Mouse (Mus musculus) stomach, postnatal 0 days (tissue): ENCODE data around the gene Alox5. TPM values are rescaled to one million over a fixed set of nuclear protein-coding genes. Genes with fewer than 3 reads are reported as not detected.

Experiments used
- ATAC-seq: fragments of 200-750 bp; cut with Nextera tagmentation; 2 replicates; pipeline ENCODE4 v1.8.0; 2017; ENCODE audit not compliant: low FRiP score, low TSS enrichment
- DNase-seq: peaks from one replicate; pipeline ENCODE4 v3.0.0-alpha.2; 2016; ENCODE audit warnings: low spot score
- H3K27ac ChIP-seq: fragments of 300-500 bp; sonication (generic); replicated peaks from 2 replicates; pipeline ENCODE4 v1.5.1; 2014; ENCODE audit warnings: mild to moderate bottlenecking, control low read depth
- H3K27me3 ChIP-seq: fragments of 300-500 bp; sonication (generic); 2 replicates; pipeline ENCODE4 v1.6.1; 2014; ENCODE audit warnings: low read length; ENCODE audit not compliant: control insufficient read depth, insufficient read depth
- H3K36me3 ChIP-seq: fragments of 300-500 bp; sonication (generic); 2 replicates; pipeline ENCODE4 v1.6.1; 2014; ENCODE audit warnings: low read length, mixed read lengths; ENCODE audit not compliant: control insufficient read depth, insufficient read depth
- H3K4me1 ChIP-seq: fragments of 300-500 bp; sonication (generic); replicated peaks from 2 replicates; pipeline ENCODE4 v1.6.1; 2014; ENCODE audit warnings: antibody characterized with exemption; ENCODE audit not compliant: control insufficient read depth, insufficient read depth
- H3K4me2 ChIP-seq: fragments of 300-500 bp; sonication (generic); replicated peaks from 2 replicates; pipeline ENCODE4 v1.6.1; 2014; ENCODE audit warnings: low read depth, mild to moderate bottlenecking, control low read depth, moderate library complexity
- H3K4me3 ChIP-seq: fragments of 300-500 bp; sonication (generic); 2 replicates; pipeline ENCODE4 v1.5.1; 2014; ENCODE audit warnings: low read depth, low read length, control low read depth
- H3K9ac ChIP-seq: fragments of 300-500 bp; sonication (generic); 2 replicates; pipeline ENCODE4 v1.6.1; 2014; ENCODE audit warnings: mild to moderate bottlenecking, low read length, control low read depth, mixed read lengths
- H3K9me3 ChIP-seq: fragments of 300-500 bp; sonication (generic); 2 replicates; pipeline ENCODE4 v1.6.1; 2016; ENCODE audit warnings: low read length; ENCODE audit not compliant: control insufficient read depth
- CTCF ChIP-seq: IDR thresholded peaks from 2 replicates; pipeline ENCODE4 v1.5.1; 2016; ENCODE audit warnings: antibody characterized with exemption, low read depth, mild to moderate bottlenecking, moderate library complexity
- EP300 ChIP-seq: optimal IDR thresholded peaks from 2 replicates; pipeline ENCODE3; 2016; ENCODE audit warnings: antibody characterized with exemption
- WGBS: fragments of 180-500 bp; shearing (Covaris S2); extraction: QIAGEN DNeasy Blood & Tissue Kit; methylation state at CpG from one replicate; pipeline ENCODE4 v1.1.7; 2014; 5-methylcytosine and 5-hydroxymethylcytosine counted together
- polyA plus RNA-seq: library from polyadenylated mRNA; unstranded; fragments of >200 nt; fragmentation: Nextera tagmentation; extraction: Ambion mirVana; gene quantifications from 2 replicates; pipeline ENCODE4 v1.2.1, GENCODE M21; 2015

Alox5 gene
- polyA plus RNA-seq, 1 experiment from 2014 or later, result 1.3 TPM

GRCm38 (mm10) chr6:116440849-116441248 is 20.1 kb downstream of the Alox5 start:
- ATAC-seq, result no peak
- Histone ChIP-seq H3K4me3 (no peak overlapping the region), H3K4me2 (no peak overlapping the region), H3K27me3 (no peaks in the 10 kb centered on the region), H3K4me1 (no peaks in the 10 kb centered on the region), H3K36me3 (no peaks in the 10 kb centered on the region), H3K9ac (no peak overlapping the region), H3K9me3 (no peaks in the 10 kb centered on the region), H3K27ac (no peak overlapping the region)
- TF ChIP-seq CTCF (no peak), EP300 (no peak)
- WGBS, result 55% methylated on average over 4 of the region's 4 CpGs
- no peak for DNase-seq

GRCm38 (mm10) chr6:116440447-116440846 is 20.5 kb downstream of the Alox5 start:
- H3K9me3 ChIP-seq, result no peaks in the 10 kb centered on the region
- ATAC-seq, result no peak
- DNase-seq, result no peak
- TF ChIP-seq EP300, result no peak
- no peak for TF ChIP-seq CTCF
- no peaks in the 10 kb centered on the region for H3K36me3 ChIP-seq
- no peaks in the 10 kb centered on the region for H3K4me1 ChIP-seq
- no peak overlapping the region for H3K27ac ChIP-seq
- WGBS, result 68% methylated on average over 4 of the region's 4 CpGs
- no peaks in the 10 kb centered on the region for H3K27me3 ChIP-seq
- no peak overlapping the region for H3K4me2 ChIP-seq
- H3K9ac ChIP-seq, result no peak overlapping the region
- no peak overlapping the region for H3K4me3 ChIP-seq

- no peaks in the 10 kb centered on the region for H3K9me3 ChIP-seq
- WGBS, result 85% methylated on average over 6 of the region's 6 CpGs
- H3K27me3 ChIP-seq, result no peaks in the 10 kb centered on the region
- TF ChIP-seq CTCF, result no peak
- TF ChIP-seq EP300, result no peak
- ATAC-seq (no peak), DNase-seq (no peak)
- no peaks in the 10 kb centered on the region for H3K36me3 ChIP-seq
- H3K4me2 ChIP-seq, result no peak overlapping the region
- H3K4me3 ChIP-seq, result no peak overlapping the region
- H3K9ac ChIP-seq, result no peak overlapping the region
- H3K4me1 ChIP-seq, result no peaks in the 10 kb centered on the region
- no peak overlapping the region for H3K27ac ChIP-seq
These were observed 21.4 kb downstream of the Alox5 start for GRCm38 (mm10) chr6:116439531-116439930.

GRCm38 (mm10) chr6:116438864-116439263 is 22.1 kb downstream of the Alox5 start:
- H3K9me3 ChIP-seq, result no peaks in the 10 kb centered on the region
- no peak overlapping the region for H3K4me2 ChIP-seq
- no peak overlapping the region for H3K27ac ChIP-seq
- no peak overlapping the region for H3K9ac ChIP-seq
- no peaks in the 10 kb centered on the region for H3K36me3 ChIP-seq
- DNase-seq, result no peak
- no peak for ATAC-seq
- no peaks in the 10 kb centered on the region for H3K27me3 ChIP-seq
- TF ChIP-seq CTCF (no peak), EP300 (no peak)
- 72% methylated on average over 6 of the region's 6 CpGs for WGBS
- H3K4me3 ChIP-seq, result no peak overlapping the region
- H3K4me1 ChIP-seq, result no peaks in the 10 kb centered on the region

- WGBS, result 63% methylated on average over 5 of the region's 5 CpGs
- Histone ChIP-seq H3K4me3 (no peak overlapping the region), H3K9ac (no peak overlapping the region), H3K4me1 (no peaks in the 10 kb centered on the region), H3K27ac (no peak overlapping the region), H3K27me3 (no peaks in the 10 kb centered on the region), H3K36me3 (no peaks in the 10 kb centered on the region), H3K4me2 (no peak overlapping the region), H3K9me3 (no peaks in the 10 kb centered on the region)
- DNase-seq (no peak), ATAC-seq (no peak)
- TF ChIP-seq EP300, result no peak
- peak; percentile 66 for TF ChIP-seq CTCF
These were observed 32.7 kb downstream of the Alox5 start for GRCm38 (mm10) chr6:116428282-116428681.

GRCm38 (mm10) chr6:116427552-116427951 is 33.4 kb downstream of the Alox5 start:
- Histone ChIP-seq H3K4me2 (no peak overlapping the region), H3K4me1 (no peaks in the 10 kb centered on the region), H3K27me3 (no peaks in the 10 kb centered on the region), H3K9me3 (no peaks in the 10 kb centered on the region), H3K27ac (no peak overlapping the region), H3K9ac (no peak overlapping the region), H3K36me3 (no peaks in the 10 kb centered on the region), H3K4me3 (no peak overlapping the region)
- TF ChIP-seq EP300, result no peak
- no peak for TF ChIP-seq CTCF
- ATAC-seq (no peak), DNase-seq (no peak)
- WGBS, result 81% methylated on average over 3 of the region's 3 CpGs

- Histone ChIP-seq H3K36me3 (no peaks in the 10 kb centered on the region), H3K27me3 (no peaks in the 10 kb centered on the region), H3K9ac (no peak overlapping the region), H3K4me1 (no peaks in the 10 kb centered on the region), H3K27ac (no peak overlapping the region), H3K9me3 (no peaks in the 10 kb centered on the region), H3K4me3 (no peak overlapping the region), H3K4me2 (no peak overlapping the region)
- DNase-seq (no peak), ATAC-seq (no peak)
- no peak for TF ChIP-seq EP300
- TF ChIP-seq CTCF, result peak; percentile 72
- WGBS, result 49% methylated on average over 2 of the region's 2 CpGs
These were observed 37.3 kb downstream of the Alox5 start for GRCm38 (mm10) chr6:116423664-116424063.
